In genomic region chr12:25180861-25181260, GRCm38 (mm10) we compare ENCODE assay signal across 15 mouse cellular contexts.
DNase-seq lines count a peak whose midpoint lies in the region; ATAC-seq and TF ChIP-seq lines count a peak whose summit lies in the region.
"Had no signal": no experiment of that assay in that cellular context is flagged by ENCODE, and none has a peak within 500 bp of the region (broad histone marks: within the 10 kb centered on the region; RNA-seq: fewer than 3 reads in every experiment).

No protein-coding gene starts in this region.

- TF ChIP-seq EP300 in liver, postnatal 0 days (IDR thresholded peaks at IDR 0.05; ENCODE audit: low read depth): no peak
- no peak for TF ChIP-seq EP300 in ES-Bruce4 (IDR thresholded peaks at IDR 0.05; ENCODE audit: insufficient read depth, low read depth, low read length)

- ATAC-seq in CD4-positive, CD25-positive, alpha-beta regulatory T cell, adult 4 months: no peak
- no peak for ATAC-seq in liver, postnatal 0 days
- ATAC-seq in liver, embryonic 11.5 days (replicated peaks; ENCODE audit: low FRiP score): no peak
- ATAC-seq in kidney, embryonic 15.5 days (replicated peaks; ENCODE audit: low FRiP score): no peak
- ATAC-seq: forebrain, embryonic 14.5 days had no signal

- H3K4me3 ChIP-seq in liver, postnatal 0 days (ENCODE audit: low read depth, low read length): no peak overlapping the region
- H3K4me3 ChIP-seq in liver, embryonic 11.5 days (ENCODE audit: low read depth, low read length): no peak overlapping the region
- no peak overlapping the region for H3K4me3 ChIP-seq in ES-Bruce4 (ENCODE audit: low read depth, low read length)
- H3K4me3 ChIP-seq in kidney, embryonic 15.5 days (replicated peaks): no peak overlapping the region
- H3K4me3 ChIP-seq: embryonic facial prominence, embryonic 13.5 days; heart, embryonic 15.5 days; limb, embryonic 12.5 days had no signal

- no peak overlapping the region for H3K27ac ChIP-seq in liver, postnatal 0 days (ENCODE audit: low read depth)
- no peak overlapping the region for H3K27ac ChIP-seq in liver, embryonic 11.5 days (ENCODE audit: low read depth, low read length)
- H3K27ac ChIP-seq in ES-Bruce4 (ENCODE audit: insufficient read depth, low read length): no peak overlapping the region
- no peak overlapping the region for H3K27ac ChIP-seq in kidney, embryonic 15.5 days
- H3K27ac ChIP-seq: embryonic facial prominence, embryonic 13.5 days; heart, embryonic 15.5 days; limb, embryonic 12.5 days had no signal

- WGBS in liver, postnatal 0 days (ENCODE audit: insufficient replicate concordance): 88% methylated on average over 1 of the region's 1 CpGs
- WGBS in liver, embryonic 11.5 days: 93% methylated on average over 1 of the region's 1 CpGs
- WGBS in kidney, embryonic 15.5 days: 82% methylated on average over 1 of the region's 1 CpGs

- H3K4me1 ChIP-seq in liver, postnatal 0 days (ENCODE audit: insufficient read depth): peaks cover 10% of the 10 kb centered on the region
- no peaks in the 10 kb centered on the region for H3K4me1 ChIP-seq in liver, embryonic 11.5 days (replicated peaks; ENCODE audit: control insufficient read depth, insufficient read depth, low read length)
- H3K4me1 ChIP-seq in ES-Bruce4 (ENCODE audit: control insufficient read depth, insufficient read depth, low read length): no peaks in the 10 kb centered on the region
- peaks cover 3% of the 10 kb centered on the region; the same call in 1 of the 2 replicates for H3K4me1 ChIP-seq in kidney, embryonic 15.5 days
- H3K4me1 ChIP-seq: embryonic facial prominence, embryonic 13.5 days; limb, embryonic 12.5 days had no signal

- H3K27me3 ChIP-seq in liver, postnatal 0 days (ENCODE audit: insufficient read depth, low read length): no peaks in the 10 kb centered on the region
- H3K27me3 ChIP-seq in liver, embryonic 11.5 days (replicated peaks; ENCODE audit: control insufficient read depth, insufficient read depth, low read length): no peaks in the 10 kb centered on the region
- no peaks in the 10 kb centered on the region for H3K27me3 ChIP-seq in ES-Bruce4 (ENCODE audit: control insufficient read depth, insufficient read depth, low read length, poor library complexity, severe bottlenecking)
- H3K27me3 ChIP-seq in kidney, embryonic 15.5 days: no peaks in the 10 kb centered on the region
- H3K27me3 ChIP-seq: embryonic facial prominence, embryonic 13.5 days; heart, embryonic 15.5 days; limb, embryonic 12.5 days had no signal

- TF ChIP-seq POLR2A in ES-Bruce4 (IDR thresholded peaks at IDR 0.05; ENCODE audit: insufficient read depth, low read length): no peak

- H3K9me3 ChIP-seq in liver, postnatal 0 days (ENCODE audit: low read length): no peaks in the 10 kb centered on the region
- H3K9me3 ChIP-seq in liver, embryonic 11.5 days (ENCODE audit: control insufficient read depth, low read length): no peaks in the 10 kb centered on the region
- no peaks in the 10 kb centered on the region for H3K9me3 ChIP-seq in ES-Bruce4 (replicated peaks; ENCODE audit: control insufficient read depth, insufficient read depth, low read length, poor library complexity, severe bottlenecking)
- no peaks in the 10 kb centered on the region for H3K9me3 ChIP-seq in kidney, embryonic 15.5 days (replicated peaks)
- H3K9me3 ChIP-seq: embryonic facial prominence, embryonic 13.5 days; heart, embryonic 15.5 days had no signal

- no peak overlapping the region for H3K9ac ChIP-seq in liver, postnatal 0 days (replicated peaks)
- H3K9ac ChIP-seq in liver, embryonic 11.5 days (ENCODE audit: low read depth, low read length): no peak overlapping the region
- no peak overlapping the region for H3K9ac ChIP-seq in ES-Bruce4 (ENCODE audit: low read depth, poor library complexity, severe bottlenecking)
- H3K9ac ChIP-seq in kidney, embryonic 15.5 days: no peak overlapping the region
- H3K9ac ChIP-seq: embryonic facial prominence, embryonic 13.5 days; heart, embryonic 15.5 days; limb, embryonic 12.5 days had no signal

- no peaks in the 10 kb centered on the region for H3K36me3 ChIP-seq in liver, postnatal 0 days (replicated peaks; ENCODE audit: insufficient read depth, low read length)
- no peaks in the 10 kb centered on the region for H3K36me3 ChIP-seq in liver, embryonic 11.5 days (ENCODE audit: control insufficient read depth, insufficient read depth, low read length)
- no peaks in the 10 kb centered on the region for H3K36me3 ChIP-seq in ES-Bruce4 (ENCODE audit: control insufficient read depth, insufficient read depth, low read length, poor library complexity, severe bottlenecking)
- no peaks in the 10 kb centered on the region for H3K36me3 ChIP-seq in kidney, embryonic 15.5 days
- H3K36me3 ChIP-seq: embryonic facial prominence, embryonic 13.5 days; heart, embryonic 15.5 days; limb, embryonic 12.5 days had no signal

- peak; percentile 23 for DNase-seq in CD4-positive, CD25-positive, alpha-beta regulatory T cell, adult 2 months (ENCODE audit: low read depth, low spot score)
- no peak for DNase-seq in liver, postnatal 0 days
- DNase-seq in liver, embryonic 11.5 days (ENCODE audit: low spot score): no peak
- DNase-seq in induced T-regulatory cell, adult 2 months (ENCODE audit: low read depth): peak; percentile 46
- no peak for DNase-seq in cerebellum, postnatal 25 days
- DNase-seq: B cell, adult 2 months; cerebellum, postnatal 14 days; gastrocnemius, postnatal 25 days had no signal

- no peak overlapping the region for H3K4me2 ChIP-seq in liver, postnatal 0 days (ENCODE audit: low read depth, low read length)
- H3K4me2 ChIP-seq in liver, embryonic 11.5 days: no peak overlapping the region
- no peak overlapping the region for H3K4me2 ChIP-seq in kidney, embryonic 15.5 days
- H3K4me2 ChIP-seq: embryonic facial prominence, embryonic 13.5 days; heart, embryonic 15.5 days; limb, embryonic 12.5 days had no signal

- TF ChIP-seq CTCF in liver, postnatal 0 days (IDR thresholded peaks at IDR 0.05; ENCODE audit: low read depth): peak; percentile 55
- peak; percentile 49 for TF ChIP-seq CTCF in ES-Bruce4 (IDR thresholded peaks at IDR 0.05; ENCODE audit: low read depth, low read length)

Comparison
In these comparisons a context has a peak if more than half of its experiments do, and no peak if none do; other contexts are left out.
1. DNase-seq: peak in CD4-positive, CD25-positive, alpha-beta regulatory T cell, adult 2 months (single experiment) and induced T-regulatory cell, adult 2 months (single experiment); none in liver, postnatal 0 days (single experiment), liver, embryonic 11.5 days (single experiment) and cerebellum, postnatal 25 days (0 of 2).